Mouse (Mus musculus): ENCODE measurements at regions not wholly inside any gene's neighbourhood (a gene's known extent, or its start where the extent isn't known, plus 50 kb on each side); places are given as distances from the start of the nearest gene placed in this dataset.

DNA sequence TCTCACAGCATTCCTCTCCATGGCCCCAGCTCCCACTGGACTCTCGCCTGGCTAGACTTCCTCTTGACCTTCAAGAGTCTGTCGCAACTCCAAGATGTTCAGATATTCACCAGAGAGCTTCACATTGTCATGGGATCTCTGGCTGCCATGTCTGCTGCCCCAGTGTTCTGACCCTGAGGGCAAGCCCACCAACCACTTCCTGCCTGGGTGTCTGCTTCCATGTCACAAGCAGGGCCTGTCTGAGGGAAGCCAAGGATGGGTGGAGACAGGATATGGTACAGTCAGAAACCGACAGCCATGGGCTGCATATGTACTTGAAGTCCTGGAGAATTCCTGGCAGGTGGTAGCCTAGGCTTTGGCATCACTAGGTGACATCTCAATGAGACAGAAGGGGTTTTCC lies 69.8 kb downstream of the Lsm3 start:
- no peak overlapping the region for H3K27ac ChIP-seq (ENCODE audit: control insufficient read depth, insufficient read depth, low read depth, low read length, poor library complexity)
- no peak for TF ChIP-seq CTCF (IDR thresholded peaks at IDR 0.05; ENCODE audit: control insufficient read depth, insufficient read depth, low read length)
- no peak for TF ChIP-seq POLR2A (IDR thresholded peaks at IDR 0.05; ENCODE audit: borderline replicate concordance, control insufficient read depth, low read depth, low read length)

DNA sequence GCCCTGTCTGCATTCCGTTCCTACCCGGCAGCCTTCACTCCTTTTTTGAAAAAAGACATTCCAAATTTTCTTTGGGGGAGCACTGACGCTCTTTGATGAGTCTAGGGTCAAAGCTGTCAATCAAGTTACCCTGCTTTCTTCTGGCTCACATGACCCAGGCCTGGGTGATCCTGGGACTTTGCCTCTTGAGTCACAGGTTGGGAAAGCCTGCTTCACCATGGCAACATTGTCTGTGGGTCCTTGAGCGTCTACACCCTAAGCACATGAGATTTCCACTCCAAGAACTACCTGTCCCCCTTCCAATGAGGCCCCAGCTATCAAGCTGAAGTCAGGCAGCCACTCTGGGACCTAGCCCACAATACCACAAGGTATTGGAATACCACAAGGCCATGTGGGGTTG lies 73.5 kb downstream of the Lsm3 start:
- Histone ChIP-seq H3K4me1 (ENCODE audit: control insufficient read depth, insufficient read depth, low read length) (no peaks in the 10 kb centered on the region), H3K4me3 (replicated peaks; ENCODE audit: control insufficient read depth, low read depth, low read length) (no peak overlapping the region), H3K27ac (ENCODE audit: control insufficient read depth, insufficient read depth, low read depth, low read length, poor library complexity) (no peak overlapping the region)
- 76% methylated on average over 4 of the region's 4 CpGs for WGBS
- no peak for TF ChIP-seq CTCF (IDR thresholded peaks at IDR 0.05; ENCODE audit: control insufficient read depth, insufficient read depth, low read length)
- TF ChIP-seq POLR2A (IDR thresholded peaks at IDR 0.05; ENCODE audit: borderline replicate concordance, control insufficient read depth, low read depth, low read length), result no peak

More for the DNA sequence above, 69.8 kb downstream of the Lsm3 start:
- Histone ChIP-seq H3K4me1 (ENCODE audit: control insufficient read depth, insufficient read depth, low read length) (no peaks in the 10 kb centered on the region; the same call in 1 of the 2 replicates), H3K4me3 (replicated peaks; ENCODE audit: control insufficient read depth, low read depth, low read length) (no peak overlapping the region)
- WGBS, result 42% methylated on average over 3 of the region's 3 CpGs

DNA sequence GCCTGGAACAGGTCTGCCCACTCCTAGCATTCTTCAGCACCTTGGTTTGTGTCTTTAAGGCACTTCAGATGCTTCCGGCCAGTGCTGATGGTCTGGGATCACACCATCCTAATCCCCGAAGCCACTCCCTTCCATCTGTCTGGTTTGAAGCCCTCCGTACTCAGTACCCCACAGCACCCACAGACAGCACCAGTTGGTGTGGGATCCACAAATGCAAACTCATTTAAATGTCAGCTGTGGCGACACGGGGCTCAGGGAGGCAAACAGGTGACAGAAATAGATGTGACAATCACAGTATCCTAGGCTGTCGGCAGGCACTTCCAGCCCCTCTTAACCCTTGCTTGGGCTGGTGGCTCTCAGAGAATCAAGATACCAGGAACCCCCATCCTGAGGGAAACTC lies 74.7 kb downstream of the Lsm3 start:
- no peak for TF ChIP-seq CTCF (IDR thresholded peaks at IDR 0.05; ENCODE audit: control insufficient read depth, insufficient read depth, low read length)
- no peak for TF ChIP-seq POLR2A (IDR thresholded peaks at IDR 0.05; ENCODE audit: borderline replicate concordance, control insufficient read depth, low read depth, low read length)
- Histone ChIP-seq H3K4me3 (replicated peaks; ENCODE audit: control insufficient read depth, low read depth, low read length) (no peak overlapping the region), H3K4me1 (ENCODE audit: control insufficient read depth, insufficient read depth, low read length) (no peaks in the 10 kb centered on the region), H3K27ac (ENCODE audit: control insufficient read depth, insufficient read depth, low read depth, low read length, poor library complexity) (no peak overlapping the region)
- 56% methylated on average over 6 of the region's 6 CpGs for WGBS

DNA sequence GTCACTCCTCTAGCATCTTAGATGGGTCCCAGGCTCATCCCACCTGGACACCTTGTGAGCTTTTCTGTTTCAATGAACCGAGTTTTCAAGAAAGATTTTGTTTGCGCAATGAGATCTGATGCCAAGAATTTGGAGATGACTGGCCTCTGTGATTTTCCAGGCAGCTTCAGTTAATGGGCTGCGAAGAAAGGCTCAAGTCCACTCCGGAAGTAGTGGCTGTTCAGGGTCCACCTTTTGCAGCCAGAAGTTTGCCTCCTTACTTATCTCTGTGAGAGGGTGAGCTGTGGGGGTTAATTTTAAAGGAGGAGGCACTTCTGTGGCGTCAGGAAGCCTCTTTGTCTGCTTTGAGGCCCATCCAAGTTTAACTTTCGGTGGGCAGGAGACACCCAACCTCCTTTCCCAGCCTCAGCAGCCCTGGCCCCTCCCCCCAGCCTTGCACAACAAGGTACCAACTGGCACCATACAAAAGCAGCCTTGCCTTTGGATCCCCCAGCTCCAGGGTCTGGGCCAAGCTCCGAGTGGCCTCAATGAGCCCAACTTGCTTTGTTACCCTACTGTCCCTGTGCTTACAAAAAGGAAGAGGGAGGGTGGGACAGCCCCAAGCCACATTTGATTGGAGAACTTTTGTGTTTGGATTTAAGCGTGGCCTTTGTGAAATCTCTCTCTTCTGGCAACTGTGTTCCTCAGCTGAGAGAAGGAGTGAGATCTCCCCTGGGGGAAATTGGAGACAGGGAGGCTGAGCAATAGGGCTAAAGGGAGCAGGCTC lies 75.3 kb downstream of the Lsm3 start:
- 55% methylated on average over 8 of the region's 8 CpGs for WGBS
- Histone ChIP-seq H3K4me3 (replicated peaks; ENCODE audit: control insufficient read depth, low read depth, low read length) (no peak overlapping the region), H3K27ac (ENCODE audit: control insufficient read depth, insufficient read depth, low read depth, low read length, poor library complexity) (no peak overlapping the region), H3K4me1 (ENCODE audit: control insufficient read depth, insufficient read depth, low read length) (no peaks in the 10 kb centered on the region)
- TF ChIP-seq CTCF (IDR thresholded peaks at IDR 0.05; ENCODE audit: control insufficient read depth, insufficient read depth, low read length), result no peak
- no peak for TF ChIP-seq POLR2A (IDR thresholded peaks at IDR 0.05; ENCODE audit: borderline replicate concordance, control insufficient read depth, low read depth, low read length)

DNA sequence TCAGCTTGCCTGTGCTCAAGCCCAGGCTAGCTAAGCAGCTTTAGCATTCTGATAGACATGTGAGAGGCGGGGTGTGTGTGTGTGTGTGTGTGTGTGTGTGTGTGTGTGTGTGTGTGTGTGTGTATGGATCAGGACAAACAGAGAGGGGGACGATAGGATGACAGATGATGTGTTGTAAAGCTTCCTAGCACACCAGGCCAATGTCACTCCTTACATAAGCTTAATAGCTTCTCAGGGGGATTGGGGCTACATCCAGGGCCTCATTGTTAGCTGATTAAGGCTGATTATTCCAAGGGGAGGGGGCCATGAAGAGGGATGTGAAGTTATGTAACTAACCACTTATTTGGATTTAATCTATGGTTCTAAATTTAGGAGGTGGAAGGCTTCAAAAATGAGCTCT lies 76.9 kb downstream of the Lsm3 start:
- 45% methylated on average over 2 of the region's 2 CpGs for WGBS
- TF ChIP-seq CTCF (IDR thresholded peaks at IDR 0.05; ENCODE audit: control insufficient read depth, insufficient read depth, low read length) (no peak), POLR2A (IDR thresholded peaks at IDR 0.05; ENCODE audit: borderline replicate concordance, control insufficient read depth, low read depth, low read length) (no peak)
- H3K27ac ChIP-seq (ENCODE audit: control insufficient read depth, insufficient read depth, low read depth, low read length, poor library complexity), result no peak overlapping the region
- no peak overlapping the region for H3K4me3 ChIP-seq (replicated peaks; ENCODE audit: control insufficient read depth, low read depth, low read length)
- H3K4me1 ChIP-seq (ENCODE audit: control insufficient read depth, insufficient read depth, low read length), result no peaks in the 10 kb centered on the region

DNA sequence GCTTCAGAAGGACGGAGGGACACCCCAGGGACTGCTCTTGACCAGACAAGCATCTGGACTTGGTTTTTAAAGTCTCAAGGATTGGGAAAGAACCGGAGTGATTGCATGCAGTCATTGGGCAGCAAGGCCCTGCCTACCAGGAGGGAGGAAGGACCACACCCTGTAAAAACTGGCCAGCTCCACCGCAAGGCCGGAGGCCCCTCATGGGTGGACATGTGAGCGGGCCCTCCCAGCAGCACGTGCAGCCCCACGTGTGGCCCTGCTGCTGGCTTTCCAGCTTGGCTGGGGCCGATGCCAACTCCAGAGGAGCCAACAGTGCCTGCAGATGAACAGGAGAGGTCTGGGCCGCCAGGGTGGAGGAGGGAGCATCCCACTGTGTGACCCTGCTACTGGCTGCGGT lies 83.2 kb downstream of the Lsm3 start:
- Histone ChIP-seq H3K4me3 (replicated peaks; ENCODE audit: control insufficient read depth, low read depth, low read length) (no peak overlapping the region), H3K4me1 (ENCODE audit: control insufficient read depth, insufficient read depth, low read length) (no peaks in the 10 kb centered on the region), H3K27ac (ENCODE audit: control insufficient read depth, insufficient read depth, low read depth, low read length, poor library complexity) (no peak overlapping the region)
- no peak for TF ChIP-seq CTCF (IDR thresholded peaks at IDR 0.05; ENCODE audit: control insufficient read depth, insufficient read depth, low read length)
- TF ChIP-seq POLR2A (IDR thresholded peaks at IDR 0.05; ENCODE audit: borderline replicate concordance, control insufficient read depth, low read depth, low read length), result no peak
- 69% methylated on average over 10 of the region's 10 CpGs for WGBS

DNA sequence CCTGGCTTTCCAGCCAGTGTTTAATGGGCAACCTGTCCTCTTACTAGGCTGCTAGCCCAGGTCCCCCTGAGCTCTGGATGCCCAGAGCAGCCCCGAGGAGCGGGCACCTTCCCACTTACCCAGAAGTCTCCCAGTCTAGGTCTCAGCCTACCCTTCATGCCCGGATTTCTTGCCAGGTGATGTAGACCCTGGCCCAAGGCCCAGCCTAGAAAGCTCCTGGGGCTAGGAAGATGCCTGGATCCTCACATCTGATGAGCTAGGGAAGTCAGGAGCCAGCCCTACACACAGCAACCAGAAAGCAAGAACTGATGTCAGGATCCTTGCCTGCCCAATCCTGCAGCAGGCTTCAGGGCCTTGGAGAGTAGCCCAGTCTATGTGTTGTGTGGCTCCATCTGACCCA lies 83.7 kb upstream of the Slc6a6 start:
- WGBS, result 71% methylated on average over 3 of the region's 3 CpGs
- Histone ChIP-seq H3K27ac (ENCODE audit: control insufficient read depth, insufficient read depth, low read depth, low read length, poor library complexity) (no peak overlapping the region), H3K4me1 (ENCODE audit: control insufficient read depth, insufficient read depth, low read length) (no peaks in the 10 kb centered on the region), H3K4me3 (replicated peaks; ENCODE audit: control insufficient read depth, low read depth, low read length) (no peak overlapping the region)
- TF ChIP-seq CTCF (IDR thresholded peaks at IDR 0.05; ENCODE audit: control insufficient read depth, insufficient read depth, low read length), result no peak
- no peak for TF ChIP-seq POLR2A (IDR thresholded peaks at IDR 0.05; ENCODE audit: borderline replicate concordance, control insufficient read depth, low read depth, low read length)

DNA sequence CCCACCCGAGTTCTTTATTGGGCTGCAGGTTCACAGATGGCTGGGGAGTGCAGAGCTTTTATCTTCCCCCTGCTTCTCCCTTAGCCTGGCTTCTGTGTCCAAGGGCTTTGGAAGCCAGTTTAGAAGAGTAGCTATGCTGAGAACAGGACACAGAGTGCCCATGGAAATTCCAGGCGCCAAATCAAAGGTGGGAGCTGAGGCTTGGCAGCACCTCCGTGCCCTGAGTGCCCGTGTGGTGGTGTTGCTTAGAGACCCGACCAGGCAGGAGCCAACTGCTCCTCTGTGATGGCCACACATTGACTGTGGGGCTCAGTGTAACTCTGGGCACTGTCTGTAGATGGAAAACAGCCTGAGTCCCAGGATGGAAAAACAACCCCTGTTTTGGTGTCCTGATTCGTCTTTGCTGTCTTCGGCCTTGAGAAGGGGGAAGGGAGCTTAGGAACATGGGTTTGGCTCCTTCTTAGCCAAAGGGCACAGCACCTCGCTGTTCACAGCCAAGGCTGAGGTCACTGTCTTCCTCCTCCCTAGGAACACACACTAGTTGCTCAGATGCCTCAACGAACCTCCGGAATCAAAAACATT lies 77.1 kb upstream of the Slc6a6 start:
- H3K27ac ChIP-seq (ENCODE audit: control insufficient read depth, insufficient read depth, low read depth, low read length, poor library complexity), result no peak overlapping the region
- no peaks in the 10 kb centered on the region for H3K4me1 ChIP-seq (ENCODE audit: control insufficient read depth, insufficient read depth, low read length)
- no peak overlapping the region for H3K4me3 ChIP-seq (replicated peaks; ENCODE audit: control insufficient read depth, low read depth, low read length)
- TF ChIP-seq POLR2A (IDR thresholded peaks at IDR 0.05; ENCODE audit: borderline replicate concordance, control insufficient read depth, low read depth, low read length) (no peak), CTCF (IDR thresholded peaks at IDR 0.05; ENCODE audit: control insufficient read depth, insufficient read depth, low read length) (no peak)
- WGBS, result 78% methylated on average over 10 of the region's 10 CpGs

Data from bone marrow, adult 2 months (tissue).